Mouse (Mus musculus): ENCODE data around the gene Krt13.

Gene Krt13

GRCm38 (mm10) chr11:100100391-100100790 is 21.0 kb downstream of the Krt13 start:
- H3K36me3 ChIP-seq (ENCODE audit: insufficient read depth, low read length) = no peaks in the 10 kb centered on the region
- no peaks in the 10 kb centered on the region for H3K4me1 ChIP-seq (replicated peaks; ENCODE audit: low read depth, low read length)
- peaks cover 9% of the 10 kb centered on the region for H3K27me3 ChIP-seq (ENCODE audit: insufficient read depth, low read length)
- H3K9me3 ChIP-seq (ENCODE audit: low read length) = no peaks in the 10 kb centered on the region
- no peak overlapping the region for H3K4me3 ChIP-seq (replicated peaks; ENCODE audit: low read length)
- no peak for TF ChIP-seq NANOG (IDR thresholded peaks at IDR 0.05; ENCODE audit: borderline replicate concordance, low read length)
- TF ChIP-seq POU5F1 (IDR thresholded peaks at IDR 0.05; ENCODE audit: borderline replicate concordance, low read length) = no peak
- no peak for TF ChIP-seq CTCF (conservative IDR thresholded peaks at IDR 0.05; ENCODE audit: low read length)

- Histone ChIP-seq H3K36me3 (ENCODE audit: insufficient read depth, low read length) (no peaks in the 10 kb centered on the region), H3K9me3 (ENCODE audit: low read length) (no peaks in the 10 kb centered on the region), H3K27me3 (ENCODE audit: insufficient read depth, low read length) (peaks cover 3% of the 10 kb centered on the region; the same call in 1 of the 2 replicates), H3K4me3 (replicated peaks; ENCODE audit: low read length) (no peak overlapping the region), H3K4me1 (replicated peaks; ENCODE audit: low read depth, low read length) (no peaks in the 10 kb centered on the region)
- TF ChIP-seq POU5F1 (IDR thresholded peaks at IDR 0.05; ENCODE audit: borderline replicate concordance, low read length) (no peak), NANOG (IDR thresholded peaks at IDR 0.05; ENCODE audit: borderline replicate concordance, low read length) (no peak), CTCF (conservative IDR thresholded peaks at IDR 0.05; ENCODE audit: low read length) (no peak)
Measured at GRCm38 (mm10) chr11:100097819-100098218, 23.5 kb downstream of the Krt13 start.

- 0 out of 2 replicates have a peak, but pooled peaks cover 3% of the 10 kb centered on the region for H3K27me3 ChIP-seq (ENCODE audit: insufficient read depth, low read length)
- H3K36me3 ChIP-seq (ENCODE audit: insufficient read depth, low read length) = no peaks in the 10 kb centered on the region
- no peak within 1 kb of the TSS for H3K4me3 ChIP-seq (replicated peaks; ENCODE audit: low read length)
- no peaks in the 10 kb centered on the region for H3K4me1 ChIP-seq (replicated peaks; ENCODE audit: low read depth, low read length)
- TF ChIP-seq CTCF (conservative IDR thresholded peaks at IDR 0.05; ENCODE audit: low read length) = no peak
- TF ChIP-seq POU5F1 (IDR thresholded peaks at IDR 0.05; ENCODE audit: borderline replicate concordance, low read length) = no peak
- no peak for TF ChIP-seq NANOG (IDR thresholded peaks at IDR 0.05; ENCODE audit: borderline replicate concordance, low read length)
- H3K9me3 ChIP-seq (ENCODE audit: low read length) = peaks cover 1% of the 10 kb centered on the region; the same call in 1 of the 2 replicates
Measured at GRCm38 (mm10) chr11:100096141-100096540, 25.2 kb downstream of the Krt13 start, which contains the start of gene Krt35. Krt35 (minus strand) TSS chr11:100096241.

- Histone ChIP-seq H3K4me3 (replicated peaks; ENCODE audit: low read length) (no peak overlapping the region), H3K4me1 (replicated peaks; ENCODE audit: low read depth, low read length) (no peaks in the 10 kb centered on the region), H3K27me3 (ENCODE audit: insufficient read depth, low read length) (0 out of 2 replicates have a peak, but pooled peaks cover 3% of the 10 kb centered on the region), H3K9me3 (ENCODE audit: low read length) (peaks cover 19% of the 10 kb centered on the region), H3K36me3 (ENCODE audit: insufficient read depth, low read length) (no peaks in the 10 kb centered on the region)
- no peak for TF ChIP-seq POU5F1 (IDR thresholded peaks at IDR 0.05; ENCODE audit: borderline replicate concordance, low read length)
- no peak for TF ChIP-seq CTCF (conservative IDR thresholded peaks at IDR 0.05; ENCODE audit: low read length)
- TF ChIP-seq NANOG (IDR thresholded peaks at IDR 0.05; ENCODE audit: borderline replicate concordance, low read length) = no peak
Measured at GRCm38 (mm10) chr11:100088378-100089025, 32.9 kb downstream of the Krt13 start.

GRCm38 (mm10) chr11:100087861-100088260 is 33.5 kb downstream of the Krt13 start, which contains the start of gene Krt32:
Krt32 (minus strand) TSS chr11:100088226.
- Histone ChIP-seq H3K36me3 (ENCODE audit: insufficient read depth, low read length) (no peaks in the 10 kb centered on the region), H3K27me3 (ENCODE audit: insufficient read depth, low read length) (0 out of 2 replicates have a peak, but pooled peaks cover 3% of the 10 kb centered on the region), H3K4me3 (replicated peaks; ENCODE audit: low read length) (no peak within 1 kb of the TSS), H3K9me3 (ENCODE audit: low read length) (peaks cover 19% of the 10 kb centered on the region), H3K4me1 (replicated peaks; ENCODE audit: low read depth, low read length) (no peaks in the 10 kb centered on the region)
- TF ChIP-seq CTCF (conservative IDR thresholded peaks at IDR 0.05; ENCODE audit: low read length) (no peak), NANOG (IDR thresholded peaks at IDR 0.05; ENCODE audit: borderline replicate concordance, low read length) (no peak), POU5F1 (IDR thresholded peaks at IDR 0.05; ENCODE audit: borderline replicate concordance, low read length) (no peak)

GRCm38 (mm10) chr11:100073873-100074272 is 47.5 kb downstream of the Krt13 start:
- H3K27me3 ChIP-seq (ENCODE audit: insufficient read depth, low read length) = no peaks in the 10 kb centered on the region
- no peaks in the 10 kb centered on the region for H3K36me3 ChIP-seq (ENCODE audit: insufficient read depth, low read length)
- TF ChIP-seq NANOG (IDR thresholded peaks at IDR 0.05; ENCODE audit: borderline replicate concordance, low read length) = no peak
- TF ChIP-seq CTCF (conservative IDR thresholded peaks at IDR 0.05; ENCODE audit: low read length) = no peak
- no peak for TF ChIP-seq POU5F1 (IDR thresholded peaks at IDR 0.05; ENCODE audit: borderline replicate concordance, low read length)
- no peaks in the 10 kb centered on the region for H3K4me1 ChIP-seq (replicated peaks; ENCODE audit: low read depth, low read length)
- no peak overlapping the region for H3K4me3 ChIP-seq (replicated peaks; ENCODE audit: low read length)
- no peaks in the 10 kb centered on the region for H3K9me3 ChIP-seq (ENCODE audit: low read length)

Measured in E14TG2a.4 (cell line).